Mouse (Mus musculus) myocyte (in vitro differentiated cells): Measurements from ENCODE around the gene Itga2b. TPM values are rescaled to one million over a fixed set of nuclear protein-coding genes. Genes with fewer than 3 reads are reported as not detected.

Source experiments
- H3K27me3 ChIP-seq: one replicate; pipeline ENCODE4 v1.6.1; 2011; ENCODE audit not compliant: control insufficient read depth, insufficient read depth, insufficient read length
- H3K36me3 ChIP-seq: one replicate; pipeline ENCODE4 v1.6.1; 2011; ENCODE audit not compliant: control insufficient read depth, insufficient read depth
- H3K4me2 ChIP-seq: one replicate; pipeline ENCODE4 v1.6.1; 2011; ENCODE audit warnings: low read depth, control low read depth
- H3K4me3 ChIP-seq: one replicate; pipeline ENCODE4 v1.5.1; 2011; ENCODE audit warnings: mild to moderate bottlenecking, control low read depth, moderate library complexity
- H3K79me2 ChIP-seq: one replicate; pipeline ENCODE4 v1.6.1; 2011; ENCODE audit not compliant: control insufficient read depth, insufficient read depth
- H3ac ChIP-seq: one replicate; pipeline ENCODE4 v1.6.1; 2011; ENCODE audit not compliant: control insufficient read depth, insufficient read length
- CEBPB ChIP-seq: IDR thresholded peaks from 2 replicates; pipeline ENCODE4 v1.6.1; 2011; ENCODE audit warnings: mild to moderate bottlenecking, moderate library complexity; ENCODE audit not compliant: poor library complexity, insufficient read depth, severe bottlenecking
- E2F4 ChIP-seq: IDR thresholded peaks from one replicate; pipeline ENCODE4 v1.6.1; 2011; ENCODE audit warnings: mild to moderate bottlenecking, control low read depth, moderate library complexity; ENCODE audit not compliant: insufficient read depth
- MAX ChIP-seq: IDR thresholded peaks from one replicate; pipeline ENCODE4 v1.6.1; 2011; ENCODE audit warnings: low read depth, mild to moderate bottlenecking, control low read depth
- MYOD1 ChIP-seq, 3 experiments: IDR thresholded peaks; one replicate each; pipeline ENCODE4 v1.6.1; 2011; ENCODE audit warnings: control low read depth in 2 of 3, low read depth in 2 of 3, mild to moderate bottlenecking in 2 of 3, moderate library complexity in 1 of 3; ENCODE audit not compliant: insufficient read length in 2 of 3, control insufficient read depth in 1 of 3
- MYOG ChIP-seq, 3 experiments: IDR thresholded peaks; one replicate each; pipeline ENCODE4 v1.6.1; 2011; ENCODE audit warnings: control low read depth in 2 of 3, low read depth in 2 of 3, mild to moderate bottlenecking in 2 of 3; ENCODE audit not compliant: insufficient read length in 2 of 3, control insufficient read depth in 1 of 3, insufficient read depth in 1 of 3
- POLR2A ChIP-seq: IDR thresholded peaks from one replicate; pipeline ENCODE4 v1.6.1; 2011; ENCODE audit warnings: low read depth, mild to moderate bottlenecking, control low read depth, moderate library complexity; ENCODE audit not compliant: insufficient read length
- POLR2AphosphoS2 ChIP-seq: IDR thresholded peaks from one replicate; pipeline ENCODE4 v1.6.1; 2011; ENCODE audit warnings: low read depth, control low read depth; ENCODE audit not compliant: insufficient read length
- REST ChIP-seq: IDR thresholded peaks from one replicate; pipeline ENCODE4 v1.6.1; 2011; ENCODE audit warnings: mild to moderate bottlenecking, control low read depth, moderate library complexity; ENCODE audit not compliant: insufficient read depth, insufficient read length
- SRF ChIP-seq: IDR thresholded peaks from one replicate; pipeline ENCODE4 v1.6.1; 2011; ENCODE audit warnings: low read depth; ENCODE audit not compliant: control insufficient read depth, insufficient read length
- TCF12 ChIP-seq: IDR thresholded peaks from one replicate; pipeline ENCODE4 v1.6.1; 2011; ENCODE audit warnings: mild to moderate bottlenecking, control low read depth; ENCODE audit not compliant: poor library complexity, insufficient read depth, severe bottlenecking
- TCF3 ChIP-seq: IDR thresholded peaks from one replicate; pipeline ENCODE4 v1.6.1; 2011; ENCODE audit warnings: low read depth, control low read depth; ENCODE audit not compliant: insufficient read length
- USF1 ChIP-seq: IDR thresholded peaks from one replicate; pipeline ENCODE4 v1.6.1; 2011; ENCODE audit warnings: low read depth, mild to moderate bottlenecking, control low read depth, moderate library complexity
- polyA plus RNA-seq: library from polyadenylated mRNA; unstranded; fragments of >200 nt; fragmentation: generic; extraction: Trizol; gene quantifications from one replicate; pipeline ENCODE4 v1.2.1, GENCODE M21; 2012; ENCODE audit warnings: missing spikeins

The Itga2b gene
- polyA plus RNA-seq, 1 experiment = 7.2 TPM

DNA sequence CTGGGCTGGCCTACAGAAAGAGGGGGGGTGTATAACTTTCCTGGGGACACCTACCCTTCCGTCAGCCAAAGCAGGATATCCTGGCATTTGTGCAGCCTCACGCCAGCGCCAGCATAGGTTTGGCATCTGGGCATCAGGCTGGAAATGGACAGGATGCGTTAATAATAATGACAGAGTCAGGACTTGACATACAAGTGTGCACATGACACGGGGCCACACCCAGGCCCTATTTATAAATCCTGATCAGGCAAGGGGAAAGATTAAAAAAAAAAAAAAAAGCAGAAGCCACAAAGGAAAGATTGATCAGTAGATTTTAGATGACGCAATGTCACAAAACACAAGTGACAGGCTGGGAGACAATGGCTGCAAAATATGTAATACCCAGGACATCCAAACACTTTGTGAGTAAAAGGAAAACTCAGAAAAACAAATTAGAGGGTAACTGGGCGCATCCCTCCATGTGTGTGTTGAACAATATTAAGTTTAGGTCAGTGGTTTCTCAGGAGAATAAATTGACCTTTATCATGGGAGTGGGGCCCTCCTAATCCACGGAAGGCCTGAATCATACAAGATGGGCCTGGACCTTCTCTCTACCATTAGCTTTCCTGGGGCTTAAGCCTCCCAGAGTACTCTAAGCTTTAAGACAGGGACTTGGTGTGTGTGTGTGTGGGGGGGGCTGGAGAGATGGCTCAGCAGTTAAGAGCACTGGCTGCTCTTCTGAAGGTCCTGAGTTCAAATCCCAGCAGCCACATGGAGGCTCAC, 44.2 kb downstream of the Itga2b start:
- H3K4me2 ChIP-seq = no peak overlapping the region
- no peaks in the 10 kb centered on the region for H3K79me2 ChIP-seq
- no peak overlapping the region for H3ac ChIP-seq
- no peak for TF ChIP-seq POLR2A
- no peak for TF ChIP-seq E2F4
- TF ChIP-seq TCF12 = no peak
- no peak for TF ChIP-seq POLR2AphosphoS2
- TF ChIP-seq CEBPB = no peak
- no peak for TF ChIP-seq TCF3
- TF ChIP-seq USF1 = no peak
- no peak for TF ChIP-seq REST
- no peak for TF ChIP-seq SRF
- no peak for TF ChIP-seq MYOD1 (IDR thresholded peaks at IDR 0.05; ENCODE audit: control insufficient read depth in 1 of 3, insufficient read length in 2 of 3, low read depth in 2 of 3)
- no peak for TF ChIP-seq MYOG (IDR thresholded peaks at IDR 0.05; ENCODE audit: control insufficient read depth in 1 of 3, insufficient read depth in 1 of 3, insufficient read length in 2 of 3, low read depth in 2 of 3)
- no peak for TF ChIP-seq MAX
- peaks cover 10% of the 10 kb centered on the region for H3K27me3 ChIP-seq
- no peak overlapping the region for H3K4me3 ChIP-seq
- H3K36me3 ChIP-seq = no peaks in the 10 kb centered on the region

DNA sequence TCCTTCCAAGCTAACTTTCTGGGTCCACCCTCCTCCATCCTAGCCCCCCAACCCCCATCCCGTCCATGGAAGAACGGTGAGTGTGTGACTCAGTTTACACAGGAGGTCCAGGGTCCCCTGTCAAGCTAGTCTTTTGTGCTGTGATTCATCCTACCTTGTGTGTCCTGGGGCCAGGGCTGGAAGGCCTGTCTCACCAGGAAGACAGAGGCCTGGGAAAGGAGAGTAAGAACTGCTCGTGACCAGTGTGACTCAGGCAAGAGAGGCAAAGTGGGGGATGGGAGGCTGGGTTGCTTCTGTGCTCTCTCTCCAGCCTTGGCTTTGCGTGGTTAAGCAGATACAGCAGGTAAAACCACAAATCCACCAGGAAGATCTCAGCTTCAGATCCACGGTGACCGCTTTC, 45.3 kb downstream of the Itga2b start:
- no peaks in the 10 kb centered on the region for H3K79me2 ChIP-seq
- no peak for TF ChIP-seq POLR2A
- no peak for TF ChIP-seq MYOD1 (IDR thresholded peaks at IDR 0.05; ENCODE audit: control insufficient read depth in 1 of 3, insufficient read length in 2 of 3, low read depth in 2 of 3)
- no peak for TF ChIP-seq E2F4
- TF ChIP-seq SRF = no peak
- no peak for TF ChIP-seq POLR2AphosphoS2
- TF ChIP-seq REST = no peak
- TF ChIP-seq CEBPB = no peak
- TF ChIP-seq MYOG (IDR thresholded peaks at IDR 0.05; ENCODE audit: control insufficient read depth in 1 of 3, insufficient read depth in 1 of 3, insufficient read length in 2 of 3, low read depth in 2 of 3) = no peak
- no peak for TF ChIP-seq TCF3
- TF ChIP-seq TCF12 = no peak
- TF ChIP-seq MAX = no peak
- TF ChIP-seq USF1 = no peak
- no peak overlapping the region for H3ac ChIP-seq
- no peak overlapping the region for H3K4me3 ChIP-seq
- no peak overlapping the region for H3K4me2 ChIP-seq
- peaks cover 10% of the 10 kb centered on the region for H3K27me3 ChIP-seq
- H3K36me3 ChIP-seq = no peaks in the 10 kb centered on the region

DNA sequence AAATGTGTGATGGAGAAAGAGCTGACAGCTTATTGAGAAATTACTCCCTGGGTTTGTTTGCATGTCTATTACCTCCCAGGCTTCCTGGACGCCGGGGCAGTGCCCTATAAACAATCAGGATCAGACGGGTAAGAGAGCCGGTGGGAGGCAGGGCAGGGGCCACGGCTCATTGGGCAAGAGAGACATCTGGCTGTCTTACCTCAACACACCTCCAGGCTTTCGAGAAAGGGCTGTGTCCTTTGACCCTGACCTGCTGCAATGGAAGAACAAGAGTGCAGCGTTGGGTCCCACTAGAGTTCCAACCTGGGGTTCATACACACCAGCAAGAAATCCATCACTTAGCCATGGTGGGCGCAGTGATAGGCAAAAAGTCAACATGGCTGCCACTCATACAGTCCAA, 48.4 kb downstream of the Itga2b start:
- H3K79me2 ChIP-seq = no peaks in the 10 kb centered on the region
- no peak overlapping the region for H3K4me3 ChIP-seq
- no peak overlapping the region for H3ac ChIP-seq
- H3K36me3 ChIP-seq = no peaks in the 10 kb centered on the region
- no peak overlapping the region for H3K4me2 ChIP-seq
- peaks cover 10% of the 10 kb centered on the region for H3K27me3 ChIP-seq
- TF ChIP-seq SRF (no peak), REST (no peak), MYOD1 (IDR thresholded peaks at IDR 0.05; ENCODE audit: control insufficient read depth in 1 of 3, insufficient read length in 2 of 3, low read depth in 2 of 3) (no peak), TCF3 (no peak), CEBPB (no peak), TCF12 (no peak)

DNA sequence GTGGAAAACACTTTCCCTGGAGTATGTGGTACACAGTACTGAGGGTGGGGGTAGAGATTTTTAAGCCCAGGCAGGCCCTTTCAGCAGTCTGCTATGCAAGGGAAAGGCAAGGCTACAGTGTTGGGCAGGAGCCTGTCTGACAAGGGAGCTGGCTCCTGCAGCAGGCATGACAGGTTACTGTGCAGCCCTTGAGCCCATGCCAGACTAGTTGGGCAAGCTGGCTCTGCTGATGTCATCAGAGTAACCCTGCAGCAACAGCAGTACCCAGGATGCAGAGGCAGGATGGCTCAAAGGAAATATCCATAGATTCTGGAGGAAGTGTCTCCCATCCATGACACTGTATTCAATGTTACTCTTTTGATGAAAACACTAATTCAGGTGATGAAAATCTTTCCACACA, 51.0 kb downstream of the Itga2b start:
- no peak for TF ChIP-seq REST
- Histone ChIP-seq H3ac (no peak overlapping the region), H3K27me3 (peaks cover 10% of the 10 kb centered on the region), H3K79me2 (no peaks in the 10 kb centered on the region), H3K4me2 (no peak overlapping the region), H3K36me3 (no peaks in the 10 kb centered on the region), H3K4me3 (no peak overlapping the region)

DNA sequence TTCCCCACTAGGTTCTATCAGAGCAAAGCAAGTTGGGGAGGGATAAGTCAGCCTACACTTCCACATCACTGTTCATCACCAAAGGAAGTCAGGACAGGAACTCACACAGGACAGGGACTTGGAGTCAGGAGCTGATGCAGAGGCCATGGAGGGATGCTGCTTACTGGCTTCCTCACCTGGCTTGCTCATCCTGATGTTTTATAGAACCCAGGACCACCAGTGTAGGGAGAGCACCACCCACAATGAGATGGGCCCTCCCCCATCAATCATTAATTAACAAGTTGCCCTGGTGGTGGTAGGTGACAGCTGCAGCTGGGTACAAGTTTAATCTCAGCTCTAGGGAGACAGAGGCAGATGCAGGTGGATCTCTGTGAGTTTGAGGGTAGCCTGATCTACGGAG, 52.8 kb downstream of the Itga2b start:
- H3K36me3 ChIP-seq = no peaks in the 10 kb centered on the region
- H3ac ChIP-seq = no peak overlapping the region
- no peak overlapping the region for H3K4me3 ChIP-seq
- H3K79me2 ChIP-seq = no peaks in the 10 kb centered on the region
- H3K4me2 ChIP-seq = no peak overlapping the region
- TF ChIP-seq MAX (no peak), REST (no peak), CEBPB (no peak), POLR2A (no peak), TCF12 (no peak), USF1 (no peak), MYOD1 (IDR thresholded peaks at IDR 0.05; ENCODE audit: control insufficient read depth in 1 of 3, insufficient read length in 2 of 3, low read depth in 2 of 3) (no peak), MYOG (IDR thresholded peaks at IDR 0.05; ENCODE audit: control insufficient read depth in 1 of 3, insufficient read depth in 1 of 3, insufficient read length in 2 of 3, low read depth in 2 of 3) (no peak), POLR2AphosphoS2 (no peak), E2F4 (no peak), TCF3 (no peak), SRF (no peak)
- H3K27me3 ChIP-seq = peaks cover 10% of the 10 kb centered on the region
